Mouse (Mus musculus) heart, postnatal 14 days (tissue): ENCODE measurements at regions not wholly inside any gene's neighbourhood (a gene's known extent, or its start where the extent isn't known, plus 50 kb on each side); places are given as distances from the start of the nearest gene placed in this dataset.
A peak's percentile ranks its signal among the peaks of the same experiment; 100 is the strongest.

ENCODE experiments used
- DNase-seq, 2 experiments: peaks; one replicate each; pipeline ENCODE4 v3.0.0; 2021 to 2022
- intact Hi-C: fragments of 180-260 bp; cut with DNase I; formaldehyde crosslinking; loops from one replicate; pipeline ENCODE4 v1.15.1; 2025

DNA sequence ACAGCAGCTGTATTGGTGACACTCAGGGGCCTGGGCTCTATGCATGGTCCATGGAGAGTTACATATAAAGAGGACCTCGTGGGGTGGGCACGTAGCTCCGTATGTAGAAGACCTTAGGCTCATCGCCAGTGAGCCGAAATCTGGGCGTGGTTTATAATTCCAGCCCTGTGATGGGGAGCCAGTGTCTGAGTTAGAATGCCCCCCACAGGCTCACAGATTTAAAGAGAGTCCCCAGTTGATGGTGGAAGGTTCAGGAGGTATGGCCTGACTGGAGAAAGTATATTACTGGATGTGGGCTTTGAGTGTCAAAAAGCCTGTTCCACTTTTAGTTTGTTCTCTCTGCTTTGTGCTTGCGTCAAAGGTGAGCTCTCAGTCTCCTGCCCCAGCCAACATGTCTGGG lies 54.8 kb downstream of the 1700122O11Rik start:
- intact Hi-C loops, result no loop called here
- DNase-seq, result no peak

DNA sequence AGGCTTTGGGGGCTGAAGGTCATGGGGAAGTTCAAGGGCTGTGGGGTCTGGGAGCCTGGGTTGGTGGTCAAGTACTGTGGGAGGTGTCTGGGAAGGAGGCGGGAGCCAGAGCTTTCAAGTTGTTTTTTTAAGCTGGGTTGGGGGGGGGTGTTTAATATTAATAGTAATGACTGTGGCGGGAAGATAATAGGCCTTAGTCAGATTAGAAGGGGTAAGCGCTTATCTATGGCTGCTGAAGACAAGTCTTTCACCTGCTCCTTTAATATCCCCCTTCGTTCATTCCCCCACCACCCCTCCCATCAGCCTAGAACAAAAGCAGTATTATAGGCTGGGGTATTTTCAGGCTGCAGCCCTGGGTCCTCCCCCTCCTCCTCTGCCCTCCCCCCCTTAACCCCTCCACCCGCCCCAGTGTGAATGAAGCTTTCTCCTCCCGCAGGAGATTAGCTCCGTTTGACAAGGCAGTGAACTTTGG lies 56.5 kb downstream of the 1700122O11Rik start:
- intact Hi-C loops, result no loop called here
- DNase-seq, result no peak

DNA sequence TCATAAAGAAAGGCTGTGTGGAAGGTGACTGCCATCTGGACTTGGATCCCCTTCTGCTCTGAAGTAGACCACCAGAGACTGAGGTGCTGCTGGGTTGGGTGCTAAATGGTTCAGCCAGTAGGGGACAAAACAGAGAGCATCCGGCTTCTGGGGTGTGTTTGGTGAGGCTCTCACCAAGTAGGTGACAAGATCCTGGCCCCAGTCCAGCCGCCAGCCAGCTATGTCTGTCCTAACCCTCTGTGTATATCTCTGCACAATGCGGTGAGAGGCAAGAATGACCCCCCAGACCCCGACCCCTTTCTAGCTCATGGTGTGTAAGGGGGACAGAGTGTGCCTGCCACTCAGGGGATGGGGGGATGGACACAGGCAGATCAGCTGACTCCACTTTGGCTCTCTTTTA lies 54.8 kb upstream of the Foxp4 start:
- peak in 1 of 2 experiments; percentile 19 for DNase-seq

DNA sequence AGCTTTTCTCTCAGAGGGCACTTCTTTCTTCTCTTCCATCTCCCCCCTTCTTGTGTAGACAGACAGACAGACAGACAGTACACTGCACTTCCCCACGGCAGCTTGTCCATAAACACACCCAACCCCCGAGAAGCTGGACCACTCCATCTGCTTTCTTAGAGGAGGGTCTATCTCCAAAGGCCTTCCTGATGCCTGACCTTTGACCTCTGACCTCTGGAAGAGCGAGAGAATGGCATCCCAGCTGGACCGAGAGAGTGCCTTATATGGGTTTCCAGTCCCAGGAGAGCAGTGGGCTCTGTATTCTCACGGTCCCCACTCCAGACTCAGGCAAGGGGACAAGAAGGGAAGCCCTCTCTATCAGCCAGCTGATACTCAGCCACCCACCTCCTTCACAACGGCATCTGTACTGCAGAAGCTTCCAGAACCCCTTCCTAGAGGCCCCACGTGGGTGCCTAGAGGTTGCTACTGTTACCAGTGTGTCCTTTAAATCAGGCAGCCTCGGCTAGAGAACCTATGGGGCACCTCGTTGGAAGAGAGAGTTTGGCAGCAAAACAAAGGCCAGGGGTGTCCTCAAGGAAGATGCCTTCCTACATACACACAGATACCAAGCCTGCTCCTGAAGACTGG lies 54.1 kb upstream of the Foxp4 start:
- intact Hi-C loops, result no loop called here

More for the DNA sequence above, 54.8 kb upstream of the Foxp4 start:
- intact Hi-C loops, result no loop called here

DNA sequence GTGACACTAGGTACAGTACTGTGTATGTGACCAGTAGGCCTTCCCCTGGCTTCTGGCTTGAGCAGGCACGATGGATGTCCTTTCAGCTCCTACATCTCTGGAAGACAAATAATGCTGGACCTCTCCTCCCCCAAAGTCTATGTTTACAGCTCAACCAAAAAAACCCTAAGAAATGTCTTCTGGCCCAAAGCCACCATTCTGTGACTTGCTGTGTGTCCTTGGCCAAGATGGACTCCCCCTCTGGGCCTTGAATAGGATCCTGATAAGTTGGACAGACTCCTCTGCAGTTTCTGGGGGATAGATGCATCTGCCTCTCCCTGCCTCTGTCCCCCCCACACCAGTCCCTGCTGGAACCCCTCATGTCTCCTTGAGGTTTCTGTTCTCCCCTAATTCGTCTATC lies 53.6 kb upstream of the Foxp4 start:
- no peak for DNase-seq
- intact Hi-C loops, result no loop called here

More for the DNA sequence above, 54.1 kb upstream of the Foxp4 start:
- DNase-seq, result no peak

DNA sequence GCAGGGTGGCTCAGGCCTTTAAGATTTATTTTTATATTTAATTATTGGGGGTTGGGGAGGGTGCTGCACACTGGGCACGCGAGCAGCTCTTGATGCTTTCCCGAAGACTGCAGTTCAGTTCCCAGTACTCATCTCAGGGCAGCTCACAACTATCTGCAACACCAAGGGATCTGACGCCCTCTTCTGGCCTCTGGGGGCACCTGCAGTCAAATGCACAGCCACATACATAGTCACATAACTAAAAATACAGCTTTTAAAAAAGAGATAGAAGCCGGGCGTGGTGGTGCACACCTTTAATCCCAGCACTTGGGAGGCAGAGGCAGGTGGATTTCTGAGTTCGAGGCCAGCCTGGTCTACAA lies 52.5 kb upstream of the Foxp4 start:
- no peak for DNase-seq
- intact Hi-C loops, result loop anchor here (1.0 kb wide), 1 partner anchor 53 kb away; the partner anchor contains the start of gene Foxp4

DNA sequence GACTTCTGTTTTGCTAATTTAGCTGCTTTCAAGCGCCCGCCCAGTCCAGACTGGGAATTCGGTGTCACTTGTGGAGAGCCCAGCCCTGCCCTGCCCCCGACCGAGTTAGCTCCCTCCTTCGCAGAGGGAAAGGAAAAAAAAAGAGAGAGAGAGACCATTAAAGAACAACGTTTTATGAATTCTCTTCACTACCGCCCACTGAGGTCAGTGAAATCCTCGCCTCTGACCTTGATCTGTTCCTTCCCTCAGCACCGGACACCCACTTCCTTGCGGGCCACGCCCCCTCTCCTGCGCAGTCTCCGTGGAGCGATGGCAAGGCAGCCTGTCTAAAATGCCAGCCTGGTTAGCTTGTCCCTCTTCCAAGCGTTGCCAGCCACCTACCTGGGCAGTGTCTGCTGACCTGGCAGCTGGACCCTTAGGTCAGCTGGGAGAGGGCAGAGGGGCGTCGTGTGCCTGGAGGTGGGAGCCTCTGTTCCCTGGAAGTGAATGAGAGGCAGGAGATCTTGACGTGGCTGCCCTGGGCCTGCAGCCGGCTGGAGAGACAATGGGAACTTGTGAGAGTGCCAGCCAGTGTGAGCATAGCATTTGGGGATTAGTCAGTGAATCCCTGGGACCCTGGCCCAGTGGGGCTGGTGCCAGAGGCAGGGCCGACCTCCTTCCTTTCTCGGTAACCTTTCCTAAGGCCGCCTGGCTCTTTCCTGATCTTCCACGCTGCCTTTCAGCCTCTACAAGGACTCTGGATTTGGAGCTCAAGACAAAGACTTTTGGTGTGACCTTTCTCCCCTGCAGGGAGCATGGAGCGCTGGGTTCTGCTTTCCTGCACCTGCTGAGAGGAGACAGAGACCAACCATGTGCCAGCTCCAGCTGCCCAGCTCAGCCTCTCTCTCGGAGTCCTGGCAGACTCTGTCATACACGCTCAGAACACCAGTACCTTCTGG lies 51.9 kb upstream of the Foxp4 start:
- intact Hi-C loops, result loop anchor here (1.0 kb wide), 1 partner anchor 52 kb away; the partner anchor contains the start of gene Foxp4
- DNase-seq, result peak; percentile 55 to 71

DNA sequence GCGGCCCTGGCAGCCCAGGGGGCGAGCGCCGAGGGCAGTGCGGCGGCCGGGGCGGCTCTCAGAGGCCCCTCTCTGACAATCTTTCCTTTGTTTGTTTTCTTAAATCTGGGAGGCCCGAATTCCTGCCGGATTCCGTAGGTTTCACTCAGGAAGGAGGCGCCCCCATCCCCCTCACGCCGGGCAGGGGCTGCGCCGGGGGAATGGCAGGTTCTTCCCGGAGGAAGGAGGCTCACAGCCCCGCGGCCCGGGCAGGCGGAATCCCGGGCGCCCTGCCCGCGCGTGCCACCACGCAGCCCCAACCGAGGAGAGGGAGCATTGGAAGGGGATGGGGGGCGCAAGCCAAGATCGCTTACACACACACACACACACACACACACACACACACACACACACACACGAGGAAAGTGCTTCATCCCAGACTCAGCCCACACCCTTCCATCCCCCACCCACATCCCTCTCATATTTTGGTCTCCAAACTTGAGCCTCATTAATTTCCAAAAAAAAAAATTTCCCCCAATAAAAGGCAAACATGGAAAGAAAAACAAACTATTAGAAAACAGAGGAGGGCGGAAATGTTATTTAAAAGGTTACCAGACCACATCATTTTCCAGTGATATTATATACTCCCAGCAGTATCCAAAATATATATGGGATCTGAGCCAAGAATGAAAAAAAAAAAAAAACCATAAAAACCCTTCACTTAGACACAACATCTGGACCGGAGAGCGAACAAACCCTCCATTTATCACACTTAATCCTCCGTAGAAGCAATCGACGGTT lies 51.0 kb upstream of the Foxp4 start:
- intact Hi-C loops, result loop anchor here (1.0 kb wide), 1 partner anchor 51 kb away; the partner anchor contains the start of gene Foxp4
- peak; percentile 22 to 37 for DNase-seq

DNA sequence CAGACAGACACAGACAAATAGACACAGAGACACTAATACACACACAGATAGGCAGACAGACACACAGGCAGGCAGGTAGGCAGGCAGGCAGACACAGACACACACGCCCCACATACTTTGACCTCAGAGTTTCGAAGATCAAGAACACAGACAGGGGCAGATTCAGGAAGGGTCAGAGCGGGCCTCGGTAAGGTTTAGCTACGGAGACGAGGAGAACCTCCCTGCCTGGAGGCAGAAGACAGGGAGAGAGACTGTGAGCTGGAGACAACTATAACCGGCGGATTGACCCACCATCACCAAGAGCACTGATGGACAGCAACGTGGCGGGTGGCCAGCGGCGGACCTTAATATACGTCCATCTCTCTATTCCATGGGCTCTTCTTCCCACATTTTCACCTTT lies 50.1 kb upstream of the Foxp4 start:
- DNase-seq, result peak in 1 of 2 experiments; percentile 15
- intact Hi-C loops, result loop anchor here (5.0 kb wide), 1 partner anchor 63 kb away; the partner anchor contains the start of gene 1700122O11Rik
